Mouse (Mus musculus): Measurements from ENCODE around the gene Csrnp1.

DNA sequence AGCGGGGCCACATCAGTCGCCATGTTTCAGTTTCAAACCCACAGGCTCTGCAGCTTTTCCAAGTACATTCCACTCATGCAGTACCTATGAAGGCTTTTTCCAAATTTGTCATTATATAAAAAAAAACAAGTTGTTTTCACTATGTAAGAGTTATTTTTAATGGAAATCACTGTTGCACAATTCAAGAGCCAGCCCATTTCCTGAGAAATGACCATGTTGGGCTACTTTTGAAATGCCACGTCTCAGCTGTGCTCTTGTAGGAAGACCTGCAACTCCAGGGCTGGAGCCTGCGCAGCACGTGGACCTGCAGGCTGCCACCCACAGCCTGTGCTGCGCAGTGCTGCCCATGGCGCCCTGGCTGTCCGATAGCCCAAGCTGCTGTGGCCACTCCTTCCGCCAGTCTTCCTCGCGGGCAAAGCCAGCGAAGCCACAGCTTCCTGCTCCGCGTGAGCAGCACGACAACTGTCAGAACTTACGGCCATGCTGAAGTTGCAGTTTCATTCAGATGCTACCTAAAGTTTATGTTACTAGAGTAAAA is 59.3 kb downstream of the Csrnp1 start:
- TF ChIP-seq CTCF (IDR thresholded peaks at IDR 0.05; ENCODE audit: control insufficient read depth, insufficient read depth, low read length) (peak; percentile 10; the same call in 1 of the 2 replicates), POLR2A (IDR thresholded peaks at IDR 0.05; ENCODE audit: borderline replicate concordance, control insufficient read depth, low read depth, low read length) (peak; percentile 23; the same call in 1 of the 2 replicates)

All from bone marrow, adult 2 months (tissue).